ENCODE assay signal across 30 mouse cellular contexts in genomic region chr16:93763378-93763777, GRCm38 (mm10). TPM values are rescaled to one million over a fixed set of nuclear protein-coding genes. Genes with fewer than 3 reads are reported as not detected.
DNase-seq lines count a peak whose midpoint lies in the region; ATAC-seq and TF ChIP-seq lines count a peak whose summit lies in the region.
"Had no signal": no experiment of that assay in that cellular context is flagged by ENCODE, and none has a peak within 500 bp of the region (broad histone marks: within the 10 kb centered on the region; RNA-seq: fewer than 3 reads in every experiment).

No protein-coding gene starts in this region.

- H3K9me3 ChIP-seq in neural tube, embryonic 12.5 days: no peaks in the 10 kb centered on the region
- H3K9me3 ChIP-seq: embryonic facial prominence, embryonic 10.5 days; embryonic facial prominence, embryonic 13.5 days; forebrain, embryonic 12.5 days; forebrain, embryonic 15.5 days; G1E; heart, embryonic 12.5 days; heart, embryonic 15.5 days; hindbrain, embryonic 10.5 days; hindbrain, embryonic 13.5 days; intestine, embryonic 15.5 days had no signal

- no peak overlapping the region for H3K4me3 ChIP-seq in cerebellum, adult 2 months (replicated peaks; ENCODE audit: insufficient read depth, low read depth, low read length)
- H3K4me3 ChIP-seq in neural tube, embryonic 12.5 days: no peak overlapping the region
- H3K4me3 ChIP-seq: embryonic facial prominence, embryonic 10.5 days; embryonic facial prominence, embryonic 13.5 days; erythroblast, embryonic 14.5 days; forebrain, embryonic 12.5 days; forebrain, embryonic 15.5 days; heart, embryonic 12.5 days; heart, embryonic 15.5 days; hindbrain, embryonic 10.5 days; hindbrain, embryonic 13.5 days; intestine, embryonic 15.5 days had no signal

- TF ChIP-seq POLR2A in cerebellum, adult 2 months (IDR thresholded peaks at IDR 0.05; ENCODE audit: borderline replicate concordance, insufficient read depth, low read length): no peak

- no peaks in the 10 kb centered on the region for H3K27me3 ChIP-seq in cerebellum, adult 2 months (ENCODE audit: control insufficient read depth, insufficient read depth, low read length)
- no peaks in the 10 kb centered on the region for H3K27me3 ChIP-seq in neural tube, embryonic 12.5 days (replicated peaks)
- H3K27me3 ChIP-seq: CH12.LX; embryonic facial prominence, embryonic 13.5 days; forebrain, embryonic 12.5 days; forebrain, embryonic 15.5 days; heart, embryonic 15.5 days; hindbrain, embryonic 13.5 days; intestine, embryonic 15.5 days; Patski had no signal

- no peak for ATAC-seq in neural tube, embryonic 12.5 days (ENCODE audit: low FRiP score, low read depth)
- ATAC-seq: forebrain, embryonic 15.5 days; hindbrain, embryonic 16.5 days; intestine, embryonic 15.5 days; Patski had no signal

- WGBS in cerebellum, adult 2 months: 19% methylated on average over 6 of the region's 6 CpGs
- 69% methylated on average over 6 of the region's 6 CpGs for WGBS in neural tube, embryonic 12.5 days

- no peak overlapping the region for H3K4me2 ChIP-seq in neural tube, embryonic 12.5 days (replicated peaks)
- H3K4me2 ChIP-seq: embryonic facial prominence, embryonic 13.5 days; forebrain, embryonic 12.5 days; forebrain, embryonic 15.5 days; heart, embryonic 12.5 days; heart, embryonic 15.5 days; hindbrain, embryonic 13.5 days; intestine, embryonic 15.5 days had no signal

- no peak overlapping the region for H3K27ac ChIP-seq in cerebellum, adult 2 months (ENCODE audit: insufficient read depth, low read length)
- H3K27ac ChIP-seq in neural tube, embryonic 12.5 days: no peak overlapping the region
- H3K27ac ChIP-seq: embryonic facial prominence, embryonic 10.5 days; embryonic facial prominence, embryonic 13.5 days; forebrain, embryonic 12.5 days; forebrain, embryonic 15.5 days; heart, embryonic 15.5 days; hindbrain, embryonic 10.5 days; hindbrain, embryonic 13.5 days; intestine, embryonic 15.5 days had no signal

- H3K9ac ChIP-seq in neural tube, embryonic 12.5 days: 0 out of 2 replicates have a peak overlapping the region, but pooled peaks have one; percentile 17
- H3K9ac ChIP-seq: embryonic facial prominence, embryonic 13.5 days; forebrain, embryonic 12.5 days; forebrain, embryonic 15.5 days; heart, embryonic 12.5 days; heart, embryonic 15.5 days; hindbrain, embryonic 13.5 days; intestine, embryonic 15.5 days had no signal

- peaks cover 38% of the 10 kb centered on the region for H3K36me3 ChIP-seq in neural tube, embryonic 12.5 days
- H3K36me3 ChIP-seq: embryonic facial prominence, embryonic 10.5 days; G1E; heart, embryonic 15.5 days had no signal

- peak; percentile 42 to 53 for DNase-seq in cerebellum, adult 2 months
- no peak for DNase-seq in cerebellum, postnatal 14 days
- peak; percentile 32 to 43 for DNase-seq in cerebellum, postnatal 25 days
- no peak for DNase-seq in cerebellum, postnatal 4 days (ENCODE audit: low spot score in 2 of 2)
- no peak for DNase-seq in neural tube, embryonic 10.5 days (ENCODE audit: extremely low spot score, low spot score)
- DNase-seq: adrenal gland, postnatal 10 days; adrenal gland, postnatal 36 days; B cell, adult 2 months; cerebellum, postnatal 10 days; embryo, embryonic 11 days; gastrocnemius, postnatal 25 days; heart, adult 18-20 months; heart, postnatal 10 days; heart, postnatal 36 days; kidney, adult 11 months had no signal

- peaks cover 9% of the 10 kb centered on the region for H3K4me1 ChIP-seq in cerebellum, adult 2 months (ENCODE audit: control insufficient read depth, insufficient read depth, low read length)
- no peaks in the 10 kb centered on the region for H3K4me1 ChIP-seq in neural tube, embryonic 12.5 days
- H3K4me1 ChIP-seq: embryonic facial prominence, embryonic 13.5 days; forebrain, embryonic 12.5 days; forebrain, embryonic 15.5 days; heart, embryonic 12.5 days; heart, embryonic 15.5 days; hindbrain, embryonic 13.5 days; intestine, embryonic 15.5 days had no signal

- TF ChIP-seq CTCF in cerebellum, adult 2 months (IDR thresholded peaks at IDR 0.05; ENCODE audit: borderline replicate concordance, insufficient read depth, low read depth, low read length): no peak

RNA-seq across cellular contexts. Expression of gene Dop1b, which starts 51.7 kb away (rescaled TPM):
- 102 and 103 TPM in 2 replicates for polyA plus RNA-seq in cerebellum, adult 2 months (2012; rRNA removed)
- 22.5 and 27.1 TPM in 2 replicates for polyA plus RNA-seq in neural tube, embryonic 12.5 days (2016; fragmentation: Nextera tagmentation; extraction: Ambion mirVana)

Comparison
In these comparisons a context has a peak if more than half of its experiments do, and no peak if none do; other contexts are left out.
1. DNase-seq: peak in cerebellum, adult 2 months (2 of 2) and cerebellum, postnatal 25 days (2 of 2); none in cerebellum, postnatal 14 days (0 of 2), cerebellum, postnatal 4 days (0 of 2) and neural tube, embryonic 10.5 days (single experiment).